Mouse (Mus musculus): Measurements from ENCODE around the gene Mrpl52. TPM values are rescaled to one million over a fixed set of nuclear protein-coding genes. Genes with fewer than 3 reads are reported as not detected.

Mrpl52 gene
- polyA plus RNA-seq, 1 experiment from 2014 or later = 191 TPM

GRCm38 (mm10) chr14:54416229-54416775 is 10.4 kb upstream of the Mrpl52 start:
- H3K4me1 ChIP-seq (ENCODE audit: control insufficient read depth, insufficient read depth, low read length) = peaks cover 26% of the 10 kb centered on the region
- H3K27ac ChIP-seq (ENCODE audit: low read length) = no peak overlapping the region
- no peak overlapping the region for H3K4me3 ChIP-seq (ENCODE audit: low read length)
- no peaks in the 10 kb centered on the region for H3K36me3 ChIP-seq (ENCODE audit: control insufficient read depth, insufficient read depth)
- WGBS = 64% methylated on average over 5 of the region's 5 CpGs
- H3K27me3 ChIP-seq (ENCODE audit: control insufficient read depth, insufficient read depth, low read length) = no peaks in the 10 kb centered on the region
- H3K9ac ChIP-seq (ENCODE audit: low read length) = no peak overlapping the region
- no peaks in the 10 kb centered on the region for H3K9me3 ChIP-seq (replicated peaks; ENCODE audit: control insufficient read depth, low read length)
- ATAC-seq (replicated peaks; ENCODE audit: extremely low read depth, insufficient read depth, low FRiP score) = no peak
- no peak overlapping the region for H3K4me2 ChIP-seq (ENCODE audit: low read depth, low read length)

- Histone ChIP-seq H3K4me1 (ENCODE audit: control insufficient read depth, insufficient read depth, low read length) (peaks cover 26% of the 10 kb centered on the region), H3K4me2 (ENCODE audit: low read depth, low read length) (peak overlapping the region; percentile 50; the same call in 1 of the 2 replicates), H3K27ac (ENCODE audit: low read length) (no peak overlapping the region), H3K9me3 (replicated peaks; ENCODE audit: control insufficient read depth, low read length) (no peaks in the 10 kb centered on the region), H3K27me3 (ENCODE audit: control insufficient read depth, insufficient read depth, low read length) (no peaks in the 10 kb centered on the region), H3K4me3 (ENCODE audit: low read length) (no peak overlapping the region), H3K36me3 (ENCODE audit: control insufficient read depth, insufficient read depth) (no peaks in the 10 kb centered on the region), H3K9ac (ENCODE audit: low read length) (no peak overlapping the region)
- WGBS = 82% methylated on average over 4 of the region's 4 CpGs
- no peak for ATAC-seq (replicated peaks; ENCODE audit: extremely low read depth, insufficient read depth, low FRiP score)
Measured at GRCm38 (mm10) chr14:54416830-54417229, 9.9 kb upstream of the Mrpl52 start.

- ATAC-seq (replicated peaks; ENCODE audit: extremely low read depth, insufficient read depth, low FRiP score) = peak; percentile 28; the same call in 1 of the 2 replicates
- peak within 1 kb of the TSS; percentile 0; the same call in 1 of the 2 replicates for H3K27ac ChIP-seq (ENCODE audit: low read length)
- WGBS = 10% methylated on average over 19 of the region's 19 CpGs
- peak within 1 kb of the TSS; percentile 30 for H3K4me3 ChIP-seq (ENCODE audit: low read length)
- peak within 1 kb of the TSS; percentile 3; the same call in 1 of the 2 replicates for H3K9ac ChIP-seq (ENCODE audit: low read length)
- peak within 1 kb of the TSS; percentile 50 for H3K4me2 ChIP-seq (ENCODE audit: low read depth, low read length)
- H3K27me3 ChIP-seq (ENCODE audit: control insufficient read depth, insufficient read depth, low read length) = no peaks in the 10 kb centered on the region
- no peaks in the 10 kb centered on the region for H3K9me3 ChIP-seq (replicated peaks; ENCODE audit: control insufficient read depth, low read length)
- peaks cover 26% of the 10 kb centered on the region for H3K4me1 ChIP-seq (ENCODE audit: control insufficient read depth, insufficient read depth, low read length)
- no peaks in the 10 kb centered on the region for H3K36me3 ChIP-seq (ENCODE audit: control insufficient read depth, insufficient read depth)
Measured at GRCm38 (mm10) chr14:54417623-54418081, 9.1 kb upstream of the Mrpl52 start, which contains the start of gene Slc7a7. Gene Slc7a7, minus strand, starts transcription at chr14:54417780.

GRCm38 (mm10) chr14:54421014-54421413 is 5.7 kb upstream of the Mrpl52 start:
- Histone ChIP-seq H3K4me3 (ENCODE audit: low read length) (no peak overlapping the region), H3K36me3 (ENCODE audit: control insufficient read depth, insufficient read depth) (no peaks in the 10 kb centered on the region), H3K27ac (ENCODE audit: low read length) (no peak overlapping the region), H3K4me1 (ENCODE audit: control insufficient read depth, insufficient read depth, low read length) (peaks cover 9% of the 10 kb centered on the region), H3K4me2 (ENCODE audit: low read depth, low read length) (no peak overlapping the region), H3K27me3 (ENCODE audit: control insufficient read depth, insufficient read depth, low read length) (no peaks in the 10 kb centered on the region), H3K9ac (ENCODE audit: low read length) (no peak overlapping the region), H3K9me3 (replicated peaks; ENCODE audit: control insufficient read depth, low read length) (no peaks in the 10 kb centered on the region)
- WGBS = 64% methylated on average over 2 of the region's 2 CpGs
- no peak for ATAC-seq (replicated peaks; ENCODE audit: extremely low read depth, insufficient read depth, low FRiP score)

- H3K9ac ChIP-seq (ENCODE audit: low read length) = no peak overlapping the region
- no peak overlapping the region for H3K4me3 ChIP-seq (ENCODE audit: low read length)
- H3K9me3 ChIP-seq (replicated peaks; ENCODE audit: control insufficient read depth, low read length) = no peaks in the 10 kb centered on the region
- H3K27me3 ChIP-seq (ENCODE audit: control insufficient read depth, insufficient read depth, low read length) = no peaks in the 10 kb centered on the region
- peaks cover 2% of the 10 kb centered on the region; the same call in 1 of the 2 replicates for H3K36me3 ChIP-seq (ENCODE audit: control insufficient read depth, insufficient read depth)
- no peak overlapping the region for H3K4me2 ChIP-seq (ENCODE audit: low read depth, low read length)
- WGBS = 58% methylated on average over 5 of the region's 5 CpGs
- no peak for ATAC-seq (replicated peaks; ENCODE audit: extremely low read depth, insufficient read depth, low FRiP score)
- peaks cover 7% of the 10 kb centered on the region for H3K4me1 ChIP-seq (ENCODE audit: control insufficient read depth, insufficient read depth, low read length)
- H3K27ac ChIP-seq (ENCODE audit: low read length) = no peak overlapping the region
Measured at GRCm38 (mm10) chr14:54423406-54423805, 3.3 kb upstream of the Mrpl52 start.

- Histone ChIP-seq H3K27me3 (ENCODE audit: control insufficient read depth, insufficient read depth, low read length) (no peaks in the 10 kb centered on the region), H3K36me3 (ENCODE audit: control insufficient read depth, insufficient read depth) (peaks cover 4% of the 10 kb centered on the region), H3K4me3 (ENCODE audit: low read length) (no peak overlapping the region), H3K4me1 (ENCODE audit: control insufficient read depth, insufficient read depth, low read length) (peaks cover 15% of the 10 kb centered on the region), H3K9me3 (replicated peaks; ENCODE audit: control insufficient read depth, low read length) (no peaks in the 10 kb centered on the region), H3K9ac (ENCODE audit: low read length) (no peak overlapping the region), H3K4me2 (ENCODE audit: low read depth, low read length) (no peak overlapping the region), H3K27ac (ENCODE audit: low read length) (no peak overlapping the region)
- no peak for ATAC-seq (replicated peaks; ENCODE audit: extremely low read depth, insufficient read depth, low FRiP score)
- WGBS = 71% methylated on average over 1 of the region's 1 CpGs
Measured at GRCm38 (mm10) chr14:54424634-54425033, 2.1 kb upstream of the Mrpl52 start.

GRCm38 (mm10) chr14:54425540-54425939 is 1.2 kb upstream of the Mrpl52 start:
- peaks cover 5% of the 10 kb centered on the region for H3K36me3 ChIP-seq (ENCODE audit: control insufficient read depth, insufficient read depth)
- no peak overlapping the region for H3K9ac ChIP-seq (ENCODE audit: low read length)
- H3K4me2 ChIP-seq (ENCODE audit: low read depth, low read length) = no peak overlapping the region
- no peak overlapping the region for H3K27ac ChIP-seq (ENCODE audit: low read length)
- peaks cover 24% of the 10 kb centered on the region for H3K4me1 ChIP-seq (ENCODE audit: control insufficient read depth, insufficient read depth, low read length)
- 61% methylated on average over 1 of the region's 1 CpGs for WGBS
- H3K4me3 ChIP-seq (ENCODE audit: low read length) = no peak overlapping the region
- H3K27me3 ChIP-seq (ENCODE audit: control insufficient read depth, insufficient read depth, low read length) = no peaks in the 10 kb centered on the region
- no peaks in the 10 kb centered on the region for H3K9me3 ChIP-seq (replicated peaks; ENCODE audit: control insufficient read depth, low read length)
- no peak for ATAC-seq (replicated peaks; ENCODE audit: extremely low read depth, insufficient read depth, low FRiP score)

GRCm38 (mm10) chr14:54426003-54426688 is 563 bp upstream of the Mrpl52 start:
- H3K9me3 ChIP-seq (replicated peaks; ENCODE audit: control insufficient read depth, low read length) = no peaks in the 10 kb centered on the region
- 30% methylated on average over 14 of the region's 14 CpGs for WGBS
- H3K36me3 ChIP-seq (ENCODE audit: control insufficient read depth, insufficient read depth) = peaks cover 5% of the 10 kb centered on the region
- no peak; the same call in 1 of the 2 replicates for ATAC-seq (replicated peaks; ENCODE audit: extremely low read depth, insufficient read depth, low FRiP score)
- peak overlapping the region; percentile 91 for H3K27ac ChIP-seq (ENCODE audit: low read length)
- peaks cover 25% of the 10 kb centered on the region for H3K4me1 ChIP-seq (ENCODE audit: control insufficient read depth, insufficient read depth, low read length)
- no peaks in the 10 kb centered on the region for H3K27me3 ChIP-seq (ENCODE audit: control insufficient read depth, insufficient read depth, low read length)
- peak overlapping the region; percentile 73 for H3K4me2 ChIP-seq (ENCODE audit: low read depth, low read length)
- peak overlapping the region; percentile 73 for H3K4me3 ChIP-seq (ENCODE audit: low read length)
- peak overlapping the region; percentile 88 for H3K9ac ChIP-seq (ENCODE audit: low read length)

GRCm38 (mm10) chr14:54427696-54428095 is 987 bp downstream of the Mrpl52 start:
- H3K9ac ChIP-seq (ENCODE audit: low read length) = no peak overlapping the region
- H3K27me3 ChIP-seq (ENCODE audit: control insufficient read depth, insufficient read depth, low read length) = no peaks in the 10 kb centered on the region
- peaks cover 25% of the 10 kb centered on the region for H3K4me1 ChIP-seq (ENCODE audit: control insufficient read depth, insufficient read depth, low read length)
- no peak for ATAC-seq (replicated peaks; ENCODE audit: extremely low read depth, insufficient read depth, low FRiP score)
- peaks cover 5% of the 10 kb centered on the region for H3K36me3 ChIP-seq (ENCODE audit: control insufficient read depth, insufficient read depth)
- H3K4me3 ChIP-seq (ENCODE audit: low read length) = peak overlapping the region; percentile 73; the same call in 1 of the 2 replicates
- 88% methylated on average over 7 of the region's 7 CpGs for WGBS
- H3K27ac ChIP-seq (ENCODE audit: low read length) = no peak overlapping the region
- H3K4me2 ChIP-seq (ENCODE audit: low read depth, low read length) = peak overlapping the region; percentile 73
- H3K9me3 ChIP-seq (replicated peaks; ENCODE audit: control insufficient read depth, low read length) = no peaks in the 10 kb centered on the region

Data from heart, embryonic 16.5 days (tissue).